Mouse (Mus musculus) MEL (cell line): ENCODE data around the gene Spock1.

ENCODE experiments used
- CTCF ChIP-seq, 3 experiments: IDR thresholded peaks in 2 of 3; conservative IDR thresholded peaks in 1 of 3; 2 replicates each; pipeline ENCODE4 v1.5.1; 2011 to 2012; ENCODE audit warnings: low read length in 3 of 3, low read depth in 2 of 3, mild to moderate bottlenecking in 2 of 3, improper control_type of control experiment in 1 of 3, inconsistent platforms in 1 of 3, mixed read lengths in 1 of 3, moderate library complexity in 1 of 3; ENCODE audit not compliant: control insufficient read depth in 1 of 3, insufficient read depth in 1 of 3, poor library complexity in 1 of 3, severe bottlenecking in 1 of 3
- GABPA ChIP-seq: IDR thresholded peaks from 2 replicates; pipeline ENCODE4 v1.6.1; 2012; ENCODE audit warnings: low read depth, mild to moderate bottlenecking, inconsistent platforms, low read length, improper control_type of control experiment, moderate library complexity
- MAX ChIP-seq: IDR thresholded peaks from 2 replicates; pipeline ENCODE4 v1.6.1; 2011; ENCODE audit warnings: low read length, improper control_type of control experiment
- MAZ ChIP-seq: IDR thresholded peaks from 2 replicates; pipeline ENCODE4 v1.6.1; 2012; ENCODE audit warnings: low read depth, mild to moderate bottlenecking, inconsistent platforms, low read length, improper control_type of control experiment
- MYB ChIP-seq: IDR thresholded peaks from 2 replicates; pipeline ENCODE4 v1.6.1; 2011; ENCODE audit warnings: mild to moderate bottlenecking, low read depth, low read length, improper control_type of control experiment
- NELFE ChIP-seq: IDR thresholded peaks from 2 replicates; pipeline ENCODE4 v1.6.1; 2011; ENCODE audit warnings: low read depth, low read length, improper control_type of control experiment
- POLR2A ChIP-seq, 2 experiments: IDR thresholded peaks; 2 replicates each; pipeline ENCODE4 v1.6.1; 2011 to 2012; ENCODE audit warnings: low read length in 2 of 2, mild to moderate bottlenecking in 2 of 2, control low read depth in 1 of 2, improper control_type of control experiment in 1 of 2, low read depth in 1 of 2, moderate library complexity in 1 of 2; ENCODE audit not compliant: control insufficient read depth in 1 of 2, insufficient read depth in 1 of 2, poor library complexity in 1 of 2
- RAD21 ChIP-seq: IDR thresholded peaks from 2 replicates; pipeline ENCODE4 v1.6.1; 2011; ENCODE audit warnings: mild to moderate bottlenecking, low read depth, low read length, improper control_type of control experiment
- TAL1 ChIP-seq: IDR thresholded peaks from 2 replicates; pipeline ENCODE4 v1.6.1; 2012; ENCODE audit warnings: mild to moderate bottlenecking, inconsistent platforms, low read length, moderate library complexity, mixed read lengths
- ZC3H11A ChIP-seq: IDR thresholded peaks from 2 replicates; pipeline ENCODE4 v1.6.1; 2012; ENCODE audit warnings: low read depth, mild to moderate bottlenecking, inconsistent platforms, low read length, improper control_type of control experiment
- ZKSCAN1 ChIP-seq: IDR thresholded peaks from 2 replicates; pipeline ENCODE4 v1.6.1; 2012; ENCODE audit warnings: low read depth, mild to moderate bottlenecking, inconsistent platforms, low read length, improper control_type of control experiment, moderate library complexity
- ZMIZ1 ChIP-seq: IDR thresholded peaks from 2 replicates; pipeline ENCODE4 v1.6.1; 2012; ENCODE audit warnings: low read depth, mild to moderate bottlenecking, inconsistent platforms, low read length, improper control_type of control experiment, moderate library complexity
- ZNF384 ChIP-seq: IDR thresholded peaks from 2 replicates; pipeline ENCODE4 v1.6.1; 2012; ENCODE audit warnings: low read depth, mild to moderate bottlenecking, inconsistent platforms, low read length, improper control_type of control experiment

GRCm38 (mm10) chr13:57536988-57537547, 371.1 kb downstream of the Spock1 start:
- TF ChIP-seq ZNF384 (no peak), ZKSCAN1 (no peak), NELFE (no peak), CTCF (IDR thresholded peaks at IDR 0.05 in 2 of 3, conservative IDR thresholded peaks at IDR 0.05 in 1 of 3; ENCODE audit: control insufficient read depth in 1 of 3, insufficient read depth in 1 of 3, low read depth in 2 of 3, low read length in 3 of 3, poor library complexity in 1 of 3, severe bottlenecking in 1 of 3) (no peak), RAD21 (no peak), ZC3H11A (no peak), MAZ (no peak), GABPA (no peak), MAX (no peak), MYB (no peak), POLR2A (IDR thresholded peaks at IDR 0.05; ENCODE audit: control insufficient read depth in 1 of 2, insufficient read depth in 1 of 2, low read depth in 1 of 2, low read length in 2 of 2, poor library complexity in 1 of 2) (no peak), TAL1 (no peak), ZMIZ1 (no peak)
